Mouse (Mus musculus): ENCODE data around the gene Mrtfb.

GRCm38 (mm10) chr16:13332536-13332935, 76.3 kb downstream of the Mrtfb start:
- TF ChIP-seq CTCF (IDR thresholded peaks at IDR 0.05) (no peak), POLR2A (IDR thresholded peaks at IDR 0.05; ENCODE audit: insufficient read depth, low read depth, low read length) (no peak), EP300 (IDR thresholded peaks at IDR 0.05; ENCODE audit: insufficient read depth, low read depth, low read length) (no peak)

Data from heart, adult 2 months (tissue).